Mouse (Mus musculus): ENCODE results near the gene Pxylp1. TPM values are rescaled to one million over a fixed set of nuclear protein-coding genes. Genes with fewer than 3 reads are reported as not detected.

The Pxylp1 gene
- polyA plus RNA-seq, 1 experiment: 7.5 TPM

DNA sequence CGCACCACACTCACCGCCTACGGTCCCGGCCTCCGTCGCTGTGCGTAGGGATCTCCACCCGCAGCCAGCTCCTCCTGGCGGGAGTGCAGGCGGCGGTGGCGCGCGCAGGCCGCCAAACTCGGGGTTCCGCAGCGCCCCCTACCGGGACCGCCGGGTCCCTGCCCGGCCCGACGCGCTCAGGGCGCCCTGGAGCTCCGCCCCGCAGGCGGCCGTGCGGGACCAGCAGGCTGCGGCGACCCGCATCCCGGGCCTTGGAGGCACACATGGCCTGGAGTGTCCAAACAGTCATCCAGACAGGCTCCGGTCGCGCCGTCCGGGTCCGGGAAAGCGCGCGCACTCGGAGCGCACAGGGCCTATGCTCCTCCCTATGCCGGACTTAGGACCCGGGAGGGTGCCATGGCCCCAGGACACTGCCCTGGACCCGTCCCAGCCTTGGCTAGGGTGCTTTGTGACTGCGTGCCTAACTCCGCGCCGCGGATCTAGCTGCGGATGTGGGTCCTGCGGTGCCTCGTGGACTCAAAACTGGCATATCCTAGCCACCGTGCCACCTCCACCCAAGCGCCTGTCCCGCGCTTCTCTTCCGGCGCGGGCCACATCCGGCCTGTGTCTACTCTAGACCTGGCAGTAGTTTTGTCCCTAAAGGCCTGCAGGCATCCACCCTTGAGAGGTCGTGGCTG, 3.0 kb downstream of the Pxylp1 start:
- H3K4me3 ChIP-seq (ENCODE audit: insufficient read depth, poor library complexity, severe bottlenecking): peak overlapping the region; percentile 39
- H3K27me3 ChIP-seq (ENCODE audit: control insufficient read depth, insufficient read depth, insufficient read length): no peaks in the 10 kb centered on the region
- H3K36me3 ChIP-seq (ENCODE audit: control insufficient read depth, insufficient read depth): no peaks in the 10 kb centered on the region
- H3K79me3 ChIP-seq (ENCODE audit: low read depth): no peaks in the 10 kb centered on the region
- TF ChIP-seq USF1 (IDR thresholded peaks at IDR 0.05; ENCODE audit: low read depth) (no peak), MYOD1 (IDR thresholded peaks at IDR 0.05; ENCODE audit: control insufficient read depth, insufficient read length, low read depth) (no peak), MYOG (IDR thresholded peaks at IDR 0.05; ENCODE audit: control insufficient read depth, extremely low read depth, insufficient read length) (no peak), MAX (IDR thresholded peaks at IDR 0.05) (no peak), CEBPB (IDR thresholded peaks at IDR 0.05; ENCODE audit: low read depth) (no peak), FOSL1 (IDR thresholded peaks at IDR 0.05; ENCODE audit: insufficient read depth, low read length, poor library complexity, severe bottlenecking) (no peak), CTCF (IDR thresholded peaks at IDR 0.05; ENCODE audit: control insufficient read depth, insufficient read depth, insufficient read length) (peak; percentile 98)
- no peaks in the 10 kb centered on the region for H3K79me2 ChIP-seq (ENCODE audit: control insufficient read depth, insufficient read depth)
- peak overlapping the region; percentile 50 for H3ac ChIP-seq (ENCODE audit: control insufficient read depth, insufficient read length, low read depth)

DNA sequence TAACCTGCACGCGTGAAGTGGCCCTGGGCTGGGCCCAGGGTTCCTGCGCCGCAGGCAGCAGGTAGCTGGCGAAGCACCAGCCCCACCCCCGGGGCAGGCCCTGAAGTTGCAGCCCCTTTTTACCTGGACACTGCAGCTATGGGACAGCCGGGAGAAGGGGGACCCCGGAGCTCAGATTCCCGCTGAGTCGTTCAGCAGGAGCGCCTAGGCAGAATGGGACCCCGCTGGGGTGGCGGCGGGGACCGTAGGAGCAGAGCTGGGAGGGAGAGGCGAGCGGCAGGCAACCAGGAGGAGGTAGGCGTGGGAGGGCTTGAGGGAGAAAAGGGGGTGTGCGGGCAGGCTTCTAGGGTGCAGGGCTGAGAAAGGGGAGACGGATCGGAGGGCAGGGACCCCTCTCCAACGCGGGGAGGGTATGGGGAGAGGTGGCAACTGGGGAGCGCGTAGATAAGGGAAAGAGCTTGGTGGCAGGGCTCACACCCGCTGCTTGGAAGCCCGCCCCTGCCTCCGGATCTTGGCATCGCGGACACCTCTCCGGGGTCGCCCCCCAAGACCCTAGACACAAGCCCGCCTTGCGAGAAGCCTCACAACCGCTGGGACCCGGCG, 3.6 kb downstream of the Pxylp1 start:
- TF ChIP-seq CEBPB (IDR thresholded peaks at IDR 0.05; ENCODE audit: low read depth): no peak
- TF ChIP-seq MAX (IDR thresholded peaks at IDR 0.05): no peak
- no peak for TF ChIP-seq CTCF (IDR thresholded peaks at IDR 0.05; ENCODE audit: control insufficient read depth, insufficient read depth, insufficient read length)
- TF ChIP-seq USF1 (IDR thresholded peaks at IDR 0.05; ENCODE audit: low read depth): no peak
- TF ChIP-seq MYOG (IDR thresholded peaks at IDR 0.05; ENCODE audit: control insufficient read depth, extremely low read depth, insufficient read length): no peak
- TF ChIP-seq MYOD1 (IDR thresholded peaks at IDR 0.05; ENCODE audit: control insufficient read depth, insufficient read length, low read depth): no peak
- no peak for TF ChIP-seq FOSL1 (IDR thresholded peaks at IDR 0.05; ENCODE audit: insufficient read depth, low read length, poor library complexity, severe bottlenecking)
- peak overlapping the region; percentile 50 for H3ac ChIP-seq (ENCODE audit: control insufficient read depth, insufficient read length, low read depth)
- H3K79me3 ChIP-seq (ENCODE audit: low read depth): no peaks in the 10 kb centered on the region

DNA sequence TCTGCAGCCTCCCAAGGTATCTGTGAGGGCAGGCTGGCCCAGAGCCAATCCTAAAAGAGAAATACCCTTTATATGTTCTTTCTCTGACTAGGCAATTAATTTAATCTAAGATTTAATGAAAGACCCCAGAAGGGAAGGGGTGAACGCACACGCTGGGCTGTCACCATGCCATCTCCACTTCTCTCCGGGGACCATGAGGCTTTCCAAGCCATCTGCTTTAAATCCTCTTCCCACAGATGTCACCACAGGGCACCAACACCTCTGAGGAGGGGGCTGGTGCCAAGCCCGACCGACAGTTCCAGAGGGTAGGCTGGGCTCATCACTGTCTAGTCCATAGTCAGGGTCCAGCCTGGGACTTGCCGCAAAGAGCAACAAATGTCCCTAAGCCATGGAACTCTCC, 4.5 kb downstream of the Pxylp1 start:
- TF ChIP-seq MAX (IDR thresholded peaks at IDR 0.05) (no peak), FOSL1 (IDR thresholded peaks at IDR 0.05; ENCODE audit: insufficient read depth, low read length, poor library complexity, severe bottlenecking) (no peak), MYOG (IDR thresholded peaks at IDR 0.05; ENCODE audit: control insufficient read depth, extremely low read depth, insufficient read length) (no peak), CTCF (IDR thresholded peaks at IDR 0.05; ENCODE audit: control insufficient read depth, insufficient read depth, insufficient read length) (no peak), MYOD1 (IDR thresholded peaks at IDR 0.05; ENCODE audit: control insufficient read depth, insufficient read length, low read depth) (no peak), CEBPB (IDR thresholded peaks at IDR 0.05; ENCODE audit: low read depth) (no peak), USF1 (IDR thresholded peaks at IDR 0.05; ENCODE audit: low read depth) (no peak)
- Histone ChIP-seq H3K4me3 (ENCODE audit: insufficient read depth, poor library complexity, severe bottlenecking) (no peak overlapping the region), H3K27me3 (ENCODE audit: control insufficient read depth, insufficient read depth, insufficient read length) (no peaks in the 10 kb centered on the region)

More for the DNA sequence above, 3.6 kb downstream of the Pxylp1 start:
- H3K27me3 ChIP-seq (ENCODE audit: control insufficient read depth, insufficient read depth, insufficient read length): no peaks in the 10 kb centered on the region
- no peaks in the 10 kb centered on the region for H3K36me3 ChIP-seq (ENCODE audit: control insufficient read depth, insufficient read depth)
- H3K4me3 ChIP-seq (ENCODE audit: insufficient read depth, poor library complexity, severe bottlenecking): peak overlapping the region; percentile 39
- H3K79me2 ChIP-seq (ENCODE audit: control insufficient read depth, insufficient read depth): no peaks in the 10 kb centered on the region

DNA sequence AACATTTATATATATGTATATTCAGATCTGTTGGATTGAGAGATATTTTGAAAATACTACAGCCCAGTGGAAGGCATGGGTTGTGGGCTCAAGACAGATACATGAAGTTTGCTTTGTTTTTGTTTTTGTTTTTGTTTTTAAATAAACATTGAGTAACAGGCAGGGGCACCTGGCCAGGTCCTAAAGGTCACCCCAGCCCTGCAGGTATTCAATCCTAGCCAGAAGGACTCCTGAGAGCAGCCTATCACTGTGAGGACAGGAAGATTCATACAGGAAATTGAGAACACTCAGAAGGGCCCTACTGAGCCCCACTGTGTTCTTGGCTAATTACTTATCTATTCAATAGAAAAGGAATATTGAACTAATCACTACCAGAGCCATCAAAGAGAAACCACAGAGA, 5.0 kb downstream of the Pxylp1 start:
- Histone ChIP-seq H3K4me3 (ENCODE audit: insufficient read depth, poor library complexity, severe bottlenecking) (no peak overlapping the region), H3K36me3 (ENCODE audit: control insufficient read depth, insufficient read depth) (no peaks in the 10 kb centered on the region), H3K79me2 (ENCODE audit: control insufficient read depth, insufficient read depth) (no peaks in the 10 kb centered on the region), H3ac (ENCODE audit: control insufficient read depth, insufficient read length, low read depth) (no peak overlapping the region), H3K79me3 (ENCODE audit: low read depth) (no peaks in the 10 kb centered on the region), H3K27me3 (ENCODE audit: control insufficient read depth, insufficient read depth, insufficient read length) (no peaks in the 10 kb centered on the region)
- no peak for TF ChIP-seq MYOG (IDR thresholded peaks at IDR 0.05; ENCODE audit: control insufficient read depth, extremely low read depth, insufficient read length)
- TF ChIP-seq FOSL1 (IDR thresholded peaks at IDR 0.05; ENCODE audit: insufficient read depth, low read length, poor library complexity, severe bottlenecking): no peak
- TF ChIP-seq MAX (IDR thresholded peaks at IDR 0.05): no peak
- TF ChIP-seq CEBPB (IDR thresholded peaks at IDR 0.05; ENCODE audit: low read depth): no peak
- TF ChIP-seq USF1 (IDR thresholded peaks at IDR 0.05; ENCODE audit: low read depth): no peak
- TF ChIP-seq MYOD1 (IDR thresholded peaks at IDR 0.05; ENCODE audit: control insufficient read depth, insufficient read length, low read depth): no peak
- no peak for TF ChIP-seq CTCF (IDR thresholded peaks at IDR 0.05; ENCODE audit: control insufficient read depth, insufficient read depth, insufficient read length)

More for the DNA sequence above, 4.5 kb downstream of the Pxylp1 start:
- no peak overlapping the region for H3ac ChIP-seq (ENCODE audit: control insufficient read depth, insufficient read length, low read depth)
- H3K79me3 ChIP-seq (ENCODE audit: low read depth): no peaks in the 10 kb centered on the region
- no peaks in the 10 kb centered on the region for H3K36me3 ChIP-seq (ENCODE audit: control insufficient read depth, insufficient read depth)
- H3K79me2 ChIP-seq (ENCODE audit: control insufficient read depth, insufficient read depth): no peaks in the 10 kb centered on the region

DNA sequence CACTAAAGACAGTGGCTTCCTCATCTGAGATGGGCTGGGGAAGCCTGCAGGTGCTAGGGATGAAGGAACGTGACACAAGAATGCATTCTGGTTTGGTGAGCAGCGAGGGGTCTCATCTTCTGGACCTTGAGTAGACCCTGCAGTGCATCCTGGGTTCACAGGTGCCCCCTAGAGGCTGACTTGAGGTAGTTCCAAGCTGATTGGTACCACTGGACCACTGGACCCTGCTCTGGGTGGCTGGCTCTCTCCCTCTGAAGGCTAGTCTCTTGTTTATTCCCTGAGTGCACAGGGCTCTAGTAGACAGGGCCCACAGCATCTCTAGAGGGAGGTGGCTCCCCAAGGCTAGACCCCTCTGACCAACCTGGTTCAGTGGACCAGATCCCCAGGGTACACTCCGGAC, 6.7 kb downstream of the Pxylp1 start:
- H3ac ChIP-seq (ENCODE audit: control insufficient read depth, insufficient read length, low read depth): no peak overlapping the region
- no peaks in the 10 kb centered on the region for H3K79me2 ChIP-seq (ENCODE audit: control insufficient read depth, insufficient read depth)
- H3K79me3 ChIP-seq (ENCODE audit: low read depth): no peaks in the 10 kb centered on the region
- no peaks in the 10 kb centered on the region for H3K36me3 ChIP-seq (ENCODE audit: control insufficient read depth, insufficient read depth)
- H3K27me3 ChIP-seq (ENCODE audit: control insufficient read depth, insufficient read depth, insufficient read length): no peaks in the 10 kb centered on the region
- no peak overlapping the region for H3K4me3 ChIP-seq (ENCODE audit: insufficient read depth, poor library complexity, severe bottlenecking)
- TF ChIP-seq MYOD1 (IDR thresholded peaks at IDR 0.05; ENCODE audit: control insufficient read depth, insufficient read length, low read depth) (no peak), CTCF (IDR thresholded peaks at IDR 0.05; ENCODE audit: control insufficient read depth, insufficient read depth, insufficient read length) (peak; percentile 48), CEBPB (IDR thresholded peaks at IDR 0.05; ENCODE audit: low read depth) (no peak), MYOG (IDR thresholded peaks at IDR 0.05; ENCODE audit: control insufficient read depth, extremely low read depth, insufficient read length) (no peak), USF1 (IDR thresholded peaks at IDR 0.05; ENCODE audit: low read depth) (no peak)

All from C2C12 (cell line).